Mouse (Mus musculus): ENCODE data around the gene Olfr980.
"Not testable (repeated sequence)": the region's sequence is repeated elsewhere in the genome, so short reads cannot be mapped to it uniquely, and the experiment has no call there.

DNA sequence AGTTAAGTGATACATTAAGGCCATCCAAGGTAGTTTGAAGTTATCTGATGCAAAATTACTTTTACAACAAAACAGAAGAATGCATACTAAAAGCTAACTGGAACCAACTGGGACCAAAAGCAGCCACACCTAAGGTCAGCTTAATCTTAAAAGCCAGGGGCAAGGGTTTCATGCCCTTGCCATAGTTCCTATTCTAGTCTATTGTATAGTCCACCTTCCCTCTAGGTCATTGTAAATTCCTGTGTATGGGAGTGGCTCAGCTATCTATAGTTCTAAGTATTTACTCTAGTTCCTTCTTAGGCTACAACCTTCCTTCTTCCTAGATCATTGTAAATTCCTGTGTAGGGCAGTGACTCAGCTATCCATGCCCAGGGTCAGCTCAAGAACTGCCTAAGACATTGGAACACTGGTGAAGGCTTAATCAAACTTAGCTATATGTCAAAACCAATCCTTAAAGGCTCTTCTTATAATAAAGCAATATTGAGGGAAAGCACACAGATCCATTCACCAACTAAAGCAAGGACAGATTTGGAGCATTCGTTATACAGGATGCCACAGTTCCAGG is 32.7 kb downstream of the Olfr980 start:
- not testable (repeated sequence) for TF ChIP-seq CTCF (IDR thresholded peaks at IDR 0.05; ENCODE audit: control insufficient read depth, insufficient read depth, low read length); POLR2A (IDR thresholded peaks at IDR 0.05; ENCODE audit: borderline replicate concordance, control insufficient read depth, low read depth, low read length)

Measured in bone marrow, adult 2 months (tissue).